Mouse (Mus musculus): ENCODE measurements at regions not wholly inside any gene's neighbourhood (a gene's known extent, or its start where the extent isn't known, plus 50 kb on each side); places are given as distances from the start of the nearest gene placed in this dataset.
A peak's percentile ranks its signal among the peaks of the same experiment; 100 is the strongest.

DNA sequence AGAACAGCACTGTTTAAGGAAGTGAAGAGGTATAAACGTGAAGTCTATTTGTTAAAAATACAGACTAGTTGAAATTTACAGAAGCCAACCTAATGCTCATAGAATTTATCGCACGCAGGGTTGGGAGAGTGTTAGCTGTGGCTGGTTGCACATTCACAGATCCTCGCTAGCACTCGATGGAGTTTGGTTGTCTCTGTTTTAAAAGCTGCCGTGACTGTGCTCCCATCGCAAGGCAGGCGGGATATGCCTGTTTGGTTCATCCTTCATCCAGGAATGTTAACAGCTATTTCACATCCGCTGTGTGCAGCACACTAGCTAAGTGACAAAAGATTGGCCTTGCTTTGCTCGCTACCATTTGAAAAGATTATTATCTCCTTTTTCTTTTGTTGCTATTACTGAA lies 162.9 kb upstream of the Nr4a3 start:
- DNase-seq: no peak

DNA sequence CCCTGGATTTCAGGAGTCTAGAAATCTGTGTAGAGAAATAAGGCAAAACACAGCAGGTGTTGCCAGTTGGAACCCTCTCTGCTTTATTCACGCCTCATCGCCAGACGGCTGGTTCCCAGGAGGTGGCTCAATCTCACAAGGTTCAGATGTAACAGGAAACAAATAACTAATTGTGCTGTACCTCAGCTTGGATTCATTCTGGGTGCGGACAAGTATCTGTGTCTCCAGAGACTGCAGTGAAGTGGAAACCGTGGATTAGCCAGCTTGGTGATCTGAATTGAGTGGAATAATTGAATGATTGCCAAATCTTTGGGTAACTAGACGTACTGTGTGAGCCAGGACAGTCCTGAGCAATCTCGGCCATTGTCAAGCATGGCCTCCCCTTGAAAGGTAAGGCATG lies 145.4 kb upstream of the Nr4a3 start:
- DNase-seq: no peak

DNA sequence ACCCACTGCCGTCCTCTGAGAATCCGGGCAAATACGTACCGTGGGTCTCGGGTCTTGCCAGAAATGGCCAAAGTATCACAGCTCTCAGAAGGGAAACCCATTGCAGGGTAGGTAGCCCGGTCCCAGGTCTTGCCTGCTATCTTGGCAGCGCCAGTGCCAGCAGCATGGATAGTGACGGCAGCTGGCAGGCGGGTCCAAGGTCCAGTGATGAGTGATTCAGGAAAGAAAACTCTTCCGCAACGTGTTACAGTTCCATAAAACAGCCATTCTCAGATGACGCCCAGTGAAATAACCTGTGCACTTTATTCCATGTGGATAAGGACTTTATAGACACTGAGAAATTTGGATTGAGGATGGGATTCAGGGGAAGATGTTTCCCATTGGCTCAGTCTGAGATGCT lies 142.2 kb upstream of the Nr4a3 start:
- DNase-seq: no peak

DNA sequence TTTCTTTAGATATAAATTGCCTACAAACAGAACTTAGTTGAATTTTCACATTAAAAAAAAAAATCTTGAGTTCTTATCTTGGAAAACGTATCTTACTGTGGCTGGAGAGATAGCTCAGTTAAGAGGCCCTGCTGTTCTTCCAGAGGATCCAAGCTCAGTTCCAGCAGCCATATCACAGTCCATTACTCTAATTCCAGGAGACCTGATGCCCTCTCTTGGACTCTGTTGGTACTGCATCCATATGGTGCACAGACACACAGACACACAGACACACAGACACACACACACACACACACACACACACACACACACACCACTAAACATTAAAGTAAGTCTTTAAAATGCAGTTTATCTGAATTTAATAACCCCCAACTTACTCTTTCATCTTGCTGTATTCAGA lies 132.7 kb upstream of the Nr4a3 start:
- no peak for DNase-seq

DNA sequence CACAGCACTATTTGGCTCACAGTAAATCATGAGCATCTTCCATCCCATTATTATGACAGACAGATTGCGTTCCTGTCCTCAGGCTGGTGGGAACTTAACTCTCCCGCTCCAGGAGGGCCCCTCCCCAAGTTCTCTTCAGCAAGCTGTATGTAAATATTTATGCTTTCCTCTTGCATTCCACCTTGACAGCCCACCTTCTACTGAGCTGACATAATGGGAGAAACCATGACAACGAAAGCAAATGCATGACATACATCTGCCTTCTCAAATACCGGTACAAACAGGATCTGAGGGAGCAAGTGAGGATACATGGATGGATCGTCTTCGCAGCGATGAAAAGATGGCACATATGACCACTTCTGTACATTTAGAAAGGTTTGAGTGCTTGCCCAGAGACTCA lies 125.4 kb upstream of the Nr4a3 start:
- DNase-seq: no peak

DNA sequence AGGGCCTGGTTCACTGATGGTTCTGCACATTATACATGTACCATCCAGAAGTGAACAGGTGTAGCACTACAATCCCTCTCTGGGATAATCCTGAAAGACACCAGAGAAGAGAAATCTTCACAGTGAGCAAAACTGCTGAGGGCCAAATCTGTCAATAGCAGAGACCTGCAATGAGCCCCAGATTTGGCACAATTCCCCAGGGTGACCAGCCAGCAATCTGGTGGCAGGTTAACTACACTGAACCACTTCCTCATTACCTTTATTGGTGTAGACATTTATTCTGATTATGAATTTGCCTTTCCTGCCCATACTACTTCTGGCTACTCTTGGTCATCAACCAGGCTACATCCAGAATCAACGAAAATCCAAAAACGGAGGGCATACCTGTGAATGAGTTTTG lies 113.5 kb upstream of the Nr4a3 start:
- no peak for DNase-seq

DNA sequence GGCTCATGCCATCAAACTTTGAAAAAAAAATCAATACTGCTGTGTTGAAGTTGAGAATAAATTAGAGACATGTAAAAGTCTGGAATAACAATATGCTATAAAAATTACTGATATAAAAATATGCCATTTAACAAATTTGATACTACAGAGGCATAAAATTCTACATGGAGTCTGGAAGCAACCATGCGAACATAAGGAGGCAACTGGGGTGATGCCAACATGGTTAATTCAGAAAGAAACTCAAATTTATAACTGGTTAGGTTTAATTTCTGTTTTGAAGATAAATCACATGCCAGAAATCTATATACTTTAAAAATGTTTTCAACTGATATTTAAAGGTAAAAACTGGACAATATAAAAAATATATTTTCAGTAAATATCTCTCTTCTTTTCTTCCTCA lies 111.4 kb upstream of the Nr4a3 start:
- no peak for DNase-seq

DNA sequence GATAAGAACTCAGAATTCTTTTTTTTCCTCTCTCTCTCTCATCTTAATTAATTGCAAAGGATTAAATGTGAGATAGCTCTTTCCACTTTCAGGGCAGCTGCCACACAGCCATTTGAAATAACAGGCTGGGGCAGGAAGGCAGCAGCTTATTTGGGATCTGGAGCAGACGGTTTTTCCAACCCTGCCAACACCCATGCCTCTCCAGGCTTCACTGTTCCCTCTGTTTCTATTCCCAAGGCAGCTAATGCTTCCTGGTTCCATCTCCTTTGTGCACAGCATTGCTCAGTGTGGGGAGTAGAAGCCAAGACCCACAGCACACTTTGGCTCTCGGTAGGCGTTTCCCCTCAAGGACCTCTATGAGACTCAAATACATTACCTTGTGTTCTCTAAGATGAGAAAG lies 109.4 kb upstream of the Nr4a3 start:
- no peak for DNase-seq

DNA sequence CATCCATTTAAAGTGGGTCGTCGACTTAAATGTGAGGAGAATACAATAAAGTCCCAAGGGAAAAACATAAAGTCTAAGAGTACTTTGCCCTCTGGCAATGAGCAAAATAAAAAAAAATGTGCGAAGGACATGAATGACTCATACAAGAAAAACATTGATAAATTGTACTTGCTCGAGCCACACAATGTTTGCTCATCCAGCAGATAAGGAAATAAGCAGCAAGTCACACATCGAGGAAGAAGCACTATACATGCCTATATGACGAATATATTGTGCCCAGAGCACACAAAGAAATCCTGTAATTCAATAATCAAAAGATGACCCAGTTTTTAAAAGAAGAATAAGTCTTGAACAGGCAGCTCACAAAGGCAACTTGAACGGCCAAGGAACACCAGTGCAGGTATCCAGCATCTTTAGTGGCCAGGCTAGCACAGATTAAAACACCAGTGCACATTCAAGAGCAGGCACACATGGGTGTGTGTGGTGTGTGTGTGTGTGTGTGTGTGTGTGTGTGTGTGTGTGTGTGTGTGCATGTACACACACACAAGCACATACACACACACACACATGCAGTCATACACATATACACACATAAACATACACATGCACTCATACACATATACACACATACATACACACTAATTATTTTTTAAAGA lies 108.4 kb upstream of the Nr4a3 start:
- DNase-seq: no peak

DNA sequence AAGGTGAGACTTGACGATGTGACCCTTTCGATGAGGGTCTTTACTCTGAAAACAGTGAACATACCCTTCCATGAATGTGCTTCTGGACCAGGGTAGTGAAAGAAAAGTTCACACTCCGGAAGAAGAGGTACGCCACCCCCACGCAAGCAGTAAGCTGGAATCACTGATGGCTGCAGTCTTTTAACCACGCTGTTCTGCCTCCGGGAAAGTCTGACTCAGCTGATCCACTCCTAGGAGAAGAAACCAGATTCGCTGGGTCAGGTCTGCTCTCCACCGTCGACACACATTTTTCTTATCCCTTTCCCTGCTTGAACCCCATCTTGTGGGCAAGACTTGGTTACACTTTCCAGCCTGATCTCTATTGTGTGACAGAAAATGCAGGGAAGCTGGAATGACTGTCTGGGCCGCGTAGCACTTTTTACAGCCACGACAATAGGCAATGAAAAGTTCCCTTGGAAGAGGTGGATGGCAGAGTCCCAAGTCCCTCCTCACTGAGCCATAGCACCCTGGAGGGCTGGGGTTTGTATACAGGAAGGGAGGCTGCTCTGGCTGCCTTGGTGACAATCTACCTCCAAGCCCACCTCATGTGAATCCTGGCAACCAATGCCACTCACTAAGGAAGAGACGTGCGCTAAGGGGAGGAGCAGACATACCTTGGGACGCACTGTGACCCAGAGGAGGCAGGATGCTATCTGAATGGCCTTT lies 96.9 kb upstream of the Nr4a3 start:
- no peak for DNase-seq

DNA sequence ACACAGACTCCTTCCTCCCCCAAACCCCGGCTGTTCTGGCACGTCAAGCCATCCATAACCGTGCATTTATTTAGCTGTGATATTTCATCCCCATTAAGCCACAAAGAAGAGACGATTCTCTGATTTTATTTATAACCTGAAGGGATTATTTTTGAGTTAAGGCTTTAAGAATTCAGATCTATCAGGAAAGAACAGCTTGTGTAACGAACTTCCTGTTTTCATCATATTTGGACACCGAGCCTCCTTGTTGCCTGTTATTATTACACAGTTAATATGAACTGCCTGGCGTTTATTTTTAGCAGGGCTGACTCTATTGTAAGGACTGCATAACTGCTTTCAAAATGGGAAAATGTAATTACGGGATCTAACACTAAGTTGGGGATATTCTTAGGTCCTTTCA lies 96.2 kb upstream of the Nr4a3 start:
- DNase-seq: no peak

DNA sequence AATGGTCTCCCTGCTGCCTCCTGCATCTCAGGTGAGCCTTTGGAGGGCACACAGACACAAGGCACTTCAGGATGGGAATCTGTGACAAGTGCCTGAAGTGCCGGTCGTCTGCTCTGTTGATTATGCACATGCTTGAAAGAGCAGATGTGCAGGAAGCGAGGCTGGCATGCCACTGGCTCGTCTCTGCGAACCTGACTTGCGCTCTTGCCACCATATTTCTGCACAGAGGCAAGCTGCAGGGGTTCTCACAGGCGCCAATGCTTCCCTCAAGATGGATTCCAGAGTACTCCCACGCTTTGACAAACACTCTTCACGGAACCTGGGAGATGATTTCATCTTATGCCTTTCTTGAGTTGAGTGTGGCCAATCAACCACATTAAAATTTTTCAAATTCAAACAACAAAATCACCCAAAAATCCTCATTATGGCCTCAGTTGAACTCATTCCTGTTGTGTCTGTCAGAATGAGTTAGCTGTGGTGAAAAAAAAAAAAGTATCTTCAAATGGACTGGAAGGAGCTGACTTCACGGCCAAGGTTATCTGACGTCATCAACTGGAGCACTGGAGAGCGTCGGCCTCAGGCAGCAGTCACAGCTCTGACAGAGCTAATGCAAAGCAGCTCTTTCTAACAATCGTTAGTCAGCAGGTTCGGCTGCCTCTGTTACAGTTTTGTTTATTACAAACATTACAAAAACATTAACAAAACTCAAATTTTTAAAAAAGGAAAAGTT lies 90.2 kb upstream of the Nr4a3 start:
- peak; percentile 69 for DNase-seq

DNA sequence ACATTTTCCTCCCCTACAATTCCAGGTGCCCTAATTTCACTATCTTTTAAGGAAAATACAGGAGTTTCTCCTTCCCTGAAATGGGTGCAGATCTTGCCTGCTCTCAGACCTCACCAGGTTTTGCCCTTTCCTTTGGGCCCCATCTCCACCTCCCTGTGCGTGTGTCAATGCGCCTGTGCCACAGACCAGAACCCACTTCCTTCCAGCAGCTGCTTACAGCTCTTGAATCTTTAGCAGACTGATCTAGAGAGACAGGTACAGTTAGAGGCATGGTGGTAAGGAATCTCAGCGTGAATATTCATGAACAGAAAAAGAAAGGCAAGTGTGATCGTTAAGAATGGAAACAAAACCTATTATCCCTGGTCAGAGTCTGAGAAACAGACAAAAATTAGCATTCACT lies 80.3 kb upstream of the Nr4a3 start:
- DNase-seq: no peak

DNA sequence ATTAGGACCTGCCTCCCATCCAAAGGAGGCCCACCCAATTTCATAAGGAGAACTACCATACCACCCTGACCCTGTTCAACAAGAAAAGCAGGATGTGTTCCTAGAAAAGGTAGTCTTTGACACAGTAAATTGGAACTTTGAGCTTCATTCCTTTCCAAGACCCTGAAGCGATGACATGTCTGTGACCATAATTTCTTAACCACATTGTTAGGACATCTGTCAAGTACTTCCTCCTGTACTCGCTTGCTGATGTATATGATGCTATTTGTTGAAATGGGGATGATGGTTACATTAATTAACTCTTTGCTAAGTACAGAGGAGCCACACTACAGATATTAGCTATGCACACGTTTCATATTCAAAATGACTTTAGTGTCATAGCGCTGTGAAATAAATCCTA lies 73.1 kb upstream of the Nr4a3 start:
- DNase-seq: no peak

DNA sequence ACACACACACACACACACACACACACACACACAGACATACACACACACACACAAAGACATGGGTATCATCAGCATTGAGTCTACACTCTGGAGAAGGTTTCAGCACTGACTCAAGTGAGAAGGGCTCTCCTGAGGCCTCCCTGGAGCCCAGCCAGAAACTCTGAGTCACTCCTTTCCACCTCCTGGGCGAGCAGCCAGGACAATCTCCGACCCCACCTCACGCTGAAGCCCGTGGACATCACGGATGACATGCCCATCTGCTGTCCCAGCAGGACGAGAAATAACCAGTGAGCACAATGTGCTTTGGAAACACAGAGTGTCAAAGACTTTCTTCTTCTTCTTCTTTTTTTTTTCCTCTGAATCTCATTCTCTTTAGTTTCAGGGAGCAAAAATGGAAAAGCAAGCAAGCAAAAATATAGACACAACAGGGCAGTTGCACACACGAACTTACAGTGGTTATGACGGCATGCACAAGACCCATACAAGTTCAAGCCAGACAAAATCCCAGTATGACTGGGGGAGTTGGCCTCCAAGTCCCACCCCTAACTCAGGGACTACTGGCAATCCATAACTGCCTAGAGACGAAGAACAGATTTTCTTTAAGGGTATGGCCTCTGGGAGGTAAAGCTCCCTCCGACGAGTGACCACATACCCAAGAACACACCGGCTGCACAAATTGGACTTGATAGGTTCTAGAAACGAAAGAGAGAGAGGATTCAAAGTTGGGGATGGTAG lies 65.2 kb upstream of the Nr4a3 start:
- DNase-seq: peak; percentile 43
